Comparison of ENCODE assay signal across 8 mouse cellular contexts in the genomic region with DNA sequence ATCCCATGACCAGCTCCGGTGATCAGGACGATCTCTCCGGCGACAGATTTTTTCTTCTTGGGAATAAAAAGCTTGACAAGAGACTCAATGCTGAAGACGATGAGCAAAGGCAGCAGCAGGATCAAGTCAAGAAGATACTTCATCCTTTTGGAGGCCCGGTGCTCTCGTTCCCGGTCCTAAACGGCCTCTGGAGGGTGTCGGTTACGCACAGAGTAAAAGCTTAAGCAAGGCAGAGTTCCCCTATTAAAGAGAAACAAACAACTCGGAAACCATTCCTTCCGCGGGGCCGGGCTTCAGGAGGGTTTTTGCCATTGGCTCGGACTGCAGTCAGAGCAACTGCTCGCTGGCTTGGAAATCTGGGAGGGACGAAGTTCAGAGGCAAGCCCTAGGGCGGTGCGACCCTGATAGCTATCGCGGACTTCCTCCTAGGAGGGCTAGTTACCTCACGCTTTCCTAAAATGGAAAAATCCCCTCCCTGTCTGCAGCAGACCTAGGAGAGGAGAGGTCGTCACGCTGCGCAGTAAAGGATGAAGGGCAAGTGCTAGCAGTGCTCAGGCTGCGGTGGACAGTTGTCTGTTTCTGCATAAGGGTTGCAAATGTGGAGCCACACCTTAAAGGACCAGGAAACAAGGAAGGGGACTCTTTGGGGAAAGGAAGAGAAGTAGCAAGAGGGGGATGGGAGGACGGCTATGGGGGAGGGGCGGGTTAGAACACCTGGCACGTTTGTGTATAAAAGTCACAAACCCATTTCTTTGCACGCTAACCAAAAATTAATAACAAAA. TPM values are rescaled to one million over a fixed set of nuclear protein-coding genes. Genes with fewer than 3 reads are reported as not detected.
A peak's percentile ranks its signal among the peaks of the same experiment; 100 is the strongest.
DNase-seq lines count a peak whose midpoint lies in the region; ATAC-seq and TF ChIP-seq lines count a peak whose summit lies in the region.

A gene (minus strand): TSS at position 323 of the 782 bp plus-strand sequence.

- ATAC-seq in cerebellum, adult (ENCODE audit: insufficient number of reproducible peaks, low FRiP score, low TSS enrichment) = peak; percentile 79; the same call in 1 of the 2 replicates
- ATAC-seq in forebrain, embryonic 13.5 days = peak; percentile 76
- ATAC-seq in heart, postnatal 0 days (ENCODE audit: insufficient read depth, low read depth) = peak; percentile 94
- peak; percentile 79 for ATAC-seq in liver, embryonic 15.5 days (ENCODE audit: insufficient read depth)
- peak; percentile 67 for ATAC-seq in neural tube, embryonic 11.5 days (ENCODE audit: insufficient read depth, low FRiP score, low TSS enrichment)

- peaks cover 74% of the 10 kb centered on the region for H3K4me1 ChIP-seq in E14TG2a.4 (replicated peaks; ENCODE audit: low read depth, low read length)
- H3K4me1 ChIP-seq in forebrain, embryonic 13.5 days = peaks cover 5% of the 10 kb centered on the region; the same call in 1 of the 2 replicates
- peaks cover 36% of the 10 kb centered on the region for H3K4me1 ChIP-seq in heart, postnatal 0 days (ENCODE audit: control insufficient read depth, insufficient read depth)
- peaks cover 46% of the 10 kb centered on the region for H3K4me1 ChIP-seq in liver, embryonic 15.5 days (replicated peaks)
- no peaks in the 10 kb centered on the region for H3K4me1 ChIP-seq in neural tube, embryonic 11.5 days (ENCODE audit: control insufficient read depth, insufficient read depth, low read length)

- peak within 1 kb of the TSS; percentile 85 for H3K4me3 ChIP-seq in E14TG2a.4 (replicated peaks; ENCODE audit: low read length)
- peak within 1 kb of the TSS; percentile 51 for H3K4me3 ChIP-seq in forebrain, embryonic 13.5 days
- H3K4me3 ChIP-seq in heart, postnatal 0 days (ENCODE audit: low read depth, low read length) = peak within 1 kb of the TSS; percentile 65
- peak within 1 kb of the TSS; percentile 56 for H3K4me3 ChIP-seq in liver, embryonic 15.5 days (replicated peaks)
- H3K4me3 ChIP-seq in neural tube, embryonic 11.5 days (ENCODE audit: low read depth, low read length) = peak within 1 kb of the TSS; percentile 32

- no peak for TF ChIP-seq EP300 in heart, postnatal 0 days (IDR thresholded peaks at IDR 0.05; ENCODE audit: low read depth)

- H3K4me2 ChIP-seq in forebrain, embryonic 13.5 days = peak within 1 kb of the TSS; percentile 81
- H3K4me2 ChIP-seq in heart, postnatal 0 days (ENCODE audit: low read depth, low read length) = peak within 1 kb of the TSS; percentile 75
- H3K4me2 ChIP-seq in liver, embryonic 15.5 days = peak within 1 kb of the TSS; percentile 71
- peak within 1 kb of the TSS; percentile 74 for H3K4me2 ChIP-seq in neural tube, embryonic 11.5 days (ENCODE audit: low read depth)

- H3K27ac ChIP-seq in forebrain, embryonic 13.5 days = no peak within 1 kb of the TSS
- peak within 1 kb of the TSS; percentile 86 for H3K27ac ChIP-seq in heart, postnatal 0 days (ENCODE audit: low read depth)
- peak within 1 kb of the TSS; percentile 74 for H3K27ac ChIP-seq in liver, embryonic 15.5 days (replicated peaks)
- no peak within 1 kb of the TSS for H3K27ac ChIP-seq in neural tube, embryonic 11.5 days (ENCODE audit: low read depth, low read length)

- H3K27me3 ChIP-seq in E14TG2a.4 (ENCODE audit: insufficient read depth, low read length) = no peaks in the 10 kb centered on the region
- H3K27me3 ChIP-seq in forebrain, embryonic 13.5 days = peaks cover 25% of the 10 kb centered on the region
- no peaks in the 10 kb centered on the region for H3K27me3 ChIP-seq in heart, postnatal 0 days (ENCODE audit: control insufficient read depth, insufficient read depth, low read length)
- no peaks in the 10 kb centered on the region for H3K27me3 ChIP-seq in liver, embryonic 15.5 days
- no peaks in the 10 kb centered on the region for H3K27me3 ChIP-seq in neural tube, embryonic 11.5 days (ENCODE audit: control insufficient read depth, insufficient read depth, low read length)

- TF ChIP-seq CTCF in E14TG2a.4 (conservative IDR thresholded peaks at IDR 0.05; ENCODE audit: low read length) = no peak
- TF ChIP-seq CTCF in heart, postnatal 0 days (IDR thresholded peaks at IDR 0.05; ENCODE audit: low read depth) = no peak

- peaks cover 22% of the 10 kb centered on the region for H3K36me3 ChIP-seq in E14TG2a.4 (ENCODE audit: insufficient read depth, low read length)
- H3K36me3 ChIP-seq in forebrain, embryonic 13.5 days (ENCODE audit: poor library complexity, severe bottlenecking) = no peaks in the 10 kb centered on the region
- peaks cover 16% of the 10 kb centered on the region for H3K36me3 ChIP-seq in heart, postnatal 0 days (replicated peaks; ENCODE audit: control insufficient read depth, insufficient read depth, low read length)
- peaks cover 9% of the 10 kb centered on the region; the same call in 1 of the 2 replicates for H3K36me3 ChIP-seq in liver, embryonic 15.5 days (replicated peaks)
- H3K36me3 ChIP-seq in neural tube, embryonic 11.5 days (ENCODE audit: control insufficient read depth, insufficient read depth, low read length) = no peaks in the 10 kb centered on the region

- peak; percentile 89 for DNase-seq in heart, postnatal 0 days (ENCODE audit: low spot score)
- peak; percentile 89 to 93 for DNase-seq in kidney, postnatal 4 days
- peak; percentile 72 for DNase-seq in neural tube, embryonic 11.5 days (ENCODE audit: low spot score)
- DNase-seq in telencephalon, adult 2 months (ENCODE audit: low read depth, low spot score) = peak; percentile 68

- H3K9me3 ChIP-seq in E14TG2a.4 (ENCODE audit: low read length) = no peaks in the 10 kb centered on the region
- H3K9me3 ChIP-seq in forebrain, embryonic 13.5 days (replicated peaks) = no peaks in the 10 kb centered on the region
- H3K9me3 ChIP-seq in heart, postnatal 0 days (replicated peaks; ENCODE audit: control insufficient read depth, low read length) = no peaks in the 10 kb centered on the region
- no peaks in the 10 kb centered on the region for H3K9me3 ChIP-seq in liver, embryonic 15.5 days (replicated peaks)
- no peaks in the 10 kb centered on the region for H3K9me3 ChIP-seq in neural tube, embryonic 11.5 days (ENCODE audit: control insufficient read depth, low read length)

- peak within 1 kb of the TSS; percentile 66 for H3K9ac ChIP-seq in forebrain, embryonic 13.5 days
- peak within 1 kb of the TSS; percentile 74 for H3K9ac ChIP-seq in heart, postnatal 0 days (replicated peaks; ENCODE audit: low read depth, low read length)
- H3K9ac ChIP-seq in liver, embryonic 15.5 days = peak within 1 kb of the TSS; percentile 13
- H3K9ac ChIP-seq in neural tube, embryonic 11.5 days (ENCODE audit: low read length) = peak within 1 kb of the TSS; percentile 61

- WGBS in forebrain, embryonic 13.5 days = 1% methylated on average over 31 of the region's 31 CpGs
- WGBS in heart, postnatal 0 days = 2% methylated on average over 31 of the region's 31 CpGs
- WGBS in liver, embryonic 15.5 days (ENCODE audit: insufficient replicate concordance) = 1% methylated on average over 31 of the region's 31 CpGs
- WGBS in neural tube, embryonic 11.5 days = 2% methylated on average over 31 of the region's 31 CpGs

RNA-seq across cellular contexts. Expression of the gene that starts here (rescaled TPM):
- polyA plus RNA-seq in forebrain, embryonic 13.5 days (2015; fragmentation: Nextera tagmentation; extraction: Ambion mirVana) = 0.77 and 1.1 TPM in 2 replicates
- 6.2 and 14.3 TPM in 2 replicates for total RNA-seq in heart, postnatal 0 days (2014; rRNA removed; ENCODE audit: low replicate concordance)
- 4.4 and 5.9 TPM in 2 replicates for polyA plus RNA-seq in heart, postnatal 0 days (2015; fragmentation: Nextera tagmentation; extraction: Ambion mirVana)
- polyA plus RNA-seq in liver, embryonic 15.5 days (2015; fragmentation: Nextera tagmentation; extraction: Ambion mirVana) = 2.6 and 2.7 TPM in 2 replicates
- polyA plus RNA-seq in neural tube, embryonic 11.5 days (2014; fragmentation: Nextera tagmentation; extraction: Ambion mirVana) = 0.99 and 1.5 TPM in 2 replicates

Comparison
In these comparisons a context has a peak if more than half of its experiments do, and no peak if none do; other contexts are left out.
1. H3K4me3 ChIP-seq: peak in every context shown above with its lines; median percentile 85 in E14TG2a.4; 65 in heart, postnatal 0 days; 56 in liver, embryonic 15.5 days; 51 in forebrain, embryonic 13.5 days; 32 in neural tube, embryonic 11.5 days.
2. H3K27ac ChIP-seq: peak in heart, postnatal 0 days (single experiment) and liver, embryonic 15.5 days (single experiment); none in forebrain, embryonic 13.5 days (single experiment) and neural tube, embryonic 11.5 days (single experiment).
3. H3K9ac ChIP-seq: peak in every context shown above with its lines; median percentile 74 in heart, postnatal 0 days; 66 in forebrain, embryonic 13.5 days; 61 in neural tube, embryonic 11.5 days; 13 in liver, embryonic 15.5 days.
4. Peak in every context shown above with its lines, with median percentiles within 50 percentile points of each other: ATAC-seq, H3K4me2 ChIP-seq and DNase-seq.